Mouse (Mus musculus) urinary bladder, postnatal 4 days (tissue): ENCODE data around the gene Bsn.
A peak's percentile ranks its signal among the peaks of the same experiment; 100 is the strongest.
"Not testable (repeated sequence)": the region's sequence is repeated elsewhere in the genome, so short reads cannot be mapped to it uniquely, and the experiment has no call there.

ENCODE experiments used
- DNase-seq, 2 experiments: peaks; one replicate each; pipeline ENCODE4 v3.0.0; 2021 to 2022; ENCODE audit warnings: low spot score in 2 of 2

Bsn gene

DNA sequence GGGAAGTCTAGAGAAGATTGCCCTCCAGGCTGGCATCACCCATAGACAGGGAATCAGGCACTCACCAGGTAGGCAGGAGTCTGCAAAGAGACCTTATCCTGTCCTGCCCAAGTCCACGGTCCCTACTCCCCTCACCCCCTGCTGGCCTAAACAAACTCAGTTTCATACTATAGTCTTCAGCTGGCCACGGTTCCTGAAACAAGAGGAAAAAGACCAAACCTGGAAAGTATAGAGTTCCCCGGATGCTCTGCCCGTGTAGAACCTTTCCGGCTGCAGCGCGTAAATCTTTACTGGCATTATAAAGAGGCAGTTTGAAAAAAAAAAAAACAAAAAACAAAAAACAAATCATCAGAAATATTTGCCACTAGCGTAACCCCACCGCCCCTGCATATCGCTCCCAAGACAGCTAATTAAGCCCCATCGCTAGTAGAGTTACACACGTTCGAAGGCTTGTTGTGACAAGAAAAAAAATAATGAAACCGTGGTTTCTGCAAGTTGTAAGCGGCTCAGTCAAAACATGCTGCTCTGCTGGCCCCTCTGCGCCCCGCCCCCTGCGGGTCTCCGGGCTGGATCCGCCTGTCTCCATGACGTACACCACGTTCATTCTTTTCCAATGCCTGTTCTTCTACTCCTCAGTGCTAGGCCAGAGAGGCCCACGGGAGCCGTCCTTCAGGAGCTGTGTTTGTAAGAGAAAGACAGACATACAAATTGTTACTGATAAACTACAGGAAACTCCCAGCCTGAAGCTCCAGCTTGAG lies 6.9 kb upstream of the Bsn start:
- DNase-seq: peak in 1 of 2 experiments; percentile 34

DNA sequence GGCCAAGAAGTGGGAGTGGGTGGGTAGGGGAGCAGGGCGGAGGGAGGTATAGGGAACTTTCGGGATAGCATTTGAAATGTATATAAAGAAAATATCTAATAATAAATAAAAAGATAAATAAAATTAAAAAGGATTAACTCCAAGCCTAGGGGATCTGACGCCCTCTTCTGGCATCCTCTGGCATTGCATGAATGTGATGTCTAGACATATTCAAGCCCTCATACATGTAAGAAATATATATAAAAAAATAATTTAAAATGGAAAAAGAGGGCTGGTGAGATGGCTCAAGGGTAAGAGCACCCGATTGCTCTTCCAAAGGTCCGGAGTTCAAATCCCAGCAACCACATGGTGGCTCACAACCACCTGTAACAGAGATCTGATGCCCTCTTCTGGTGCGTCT lies 6.0 kb upstream of the Bsn start:
- DNase-seq: not testable (repeated sequence)

DNA sequence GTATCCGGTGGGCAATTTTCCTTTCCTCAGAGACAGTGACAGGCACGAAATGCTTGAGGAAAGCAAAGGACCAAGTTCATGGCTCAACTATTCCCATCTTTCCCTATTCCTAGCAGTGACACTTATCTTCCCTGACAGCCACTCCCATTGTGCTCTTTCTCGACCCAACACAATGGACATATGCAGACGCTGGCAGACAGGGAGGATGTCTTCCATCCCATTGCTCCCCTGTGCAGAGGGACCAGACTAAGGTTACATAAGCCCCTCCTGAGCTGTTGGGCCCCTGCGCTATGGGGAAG lies 747 bp downstream of the Bsn start:
- DNase-seq: no peak

DNA sequence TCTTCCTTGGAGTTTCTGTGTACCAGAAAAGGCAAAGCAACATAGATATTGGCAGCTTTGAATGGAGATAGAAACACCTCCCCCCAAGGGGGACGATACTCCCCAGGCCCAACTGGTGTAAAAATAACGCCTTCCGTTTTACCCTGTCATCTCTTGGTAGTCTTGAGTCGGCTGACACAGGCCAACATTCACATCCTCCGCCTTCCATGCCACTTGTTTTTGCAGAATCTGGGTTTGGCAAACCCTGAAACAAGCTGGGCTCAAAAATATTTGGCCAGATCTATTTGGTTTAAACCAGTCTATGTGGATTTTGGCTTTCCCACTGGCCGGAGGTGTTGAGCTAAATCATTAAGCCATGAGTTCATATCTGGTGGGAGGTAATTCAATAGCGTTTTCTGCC lies 1.2 kb downstream of the Bsn start:
- DNase-seq: no peak

- DNase-seq: no peak
Measured at GRCm38 (mm10) chr9:108188511-108188910, 1.7 kb downstream of the Bsn start.

DNA sequence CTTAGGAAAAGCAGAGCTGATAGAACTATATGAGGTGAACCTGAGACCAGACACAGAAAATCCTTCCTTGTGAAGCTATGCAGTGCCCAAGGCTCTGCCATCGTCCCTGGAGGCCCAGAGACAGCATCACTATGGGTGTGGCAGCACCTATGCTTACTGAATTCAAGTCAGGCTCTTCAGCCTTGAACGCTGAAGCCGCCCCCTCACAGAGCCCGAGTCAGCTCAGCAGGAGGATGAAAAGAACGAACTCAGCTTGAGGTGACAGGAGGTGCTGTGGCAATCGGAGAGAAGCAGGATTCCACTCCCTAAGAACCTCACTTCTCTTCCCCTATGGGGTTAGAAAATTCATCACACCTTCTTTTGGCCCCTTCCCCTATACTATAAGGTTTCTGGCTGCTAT lies 2.6 kb downstream of the Bsn start:
- no peak for DNase-seq

GRCm38 (mm10) chr9:108185786-108186185 lies 4.4 kb downstream of the Bsn start:
- no peak for DNase-seq

DNA sequence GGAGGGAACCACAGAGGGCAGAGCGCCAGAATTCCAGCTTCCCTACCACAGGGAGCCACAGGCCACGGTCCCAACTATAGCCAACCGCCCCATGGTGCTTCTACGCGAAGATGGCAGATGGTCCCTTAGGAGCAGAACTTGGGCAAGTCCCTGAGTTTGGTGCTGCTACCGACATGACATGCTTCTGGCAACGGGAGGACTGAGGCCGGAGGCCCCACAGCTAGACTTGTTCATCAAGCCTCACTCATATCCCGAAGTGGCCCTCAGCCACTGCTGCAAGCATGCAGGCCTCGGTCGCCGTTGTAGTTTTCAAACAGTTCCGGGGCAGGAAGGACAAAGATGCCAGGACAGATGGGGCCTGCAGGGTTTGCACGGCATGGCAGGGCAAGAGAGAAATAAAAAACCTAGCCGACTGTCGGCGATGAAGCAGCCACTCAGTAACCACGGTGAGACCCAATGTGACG lies 6.6 kb downstream of the Bsn start:
- no peak for DNase-seq

DNA sequence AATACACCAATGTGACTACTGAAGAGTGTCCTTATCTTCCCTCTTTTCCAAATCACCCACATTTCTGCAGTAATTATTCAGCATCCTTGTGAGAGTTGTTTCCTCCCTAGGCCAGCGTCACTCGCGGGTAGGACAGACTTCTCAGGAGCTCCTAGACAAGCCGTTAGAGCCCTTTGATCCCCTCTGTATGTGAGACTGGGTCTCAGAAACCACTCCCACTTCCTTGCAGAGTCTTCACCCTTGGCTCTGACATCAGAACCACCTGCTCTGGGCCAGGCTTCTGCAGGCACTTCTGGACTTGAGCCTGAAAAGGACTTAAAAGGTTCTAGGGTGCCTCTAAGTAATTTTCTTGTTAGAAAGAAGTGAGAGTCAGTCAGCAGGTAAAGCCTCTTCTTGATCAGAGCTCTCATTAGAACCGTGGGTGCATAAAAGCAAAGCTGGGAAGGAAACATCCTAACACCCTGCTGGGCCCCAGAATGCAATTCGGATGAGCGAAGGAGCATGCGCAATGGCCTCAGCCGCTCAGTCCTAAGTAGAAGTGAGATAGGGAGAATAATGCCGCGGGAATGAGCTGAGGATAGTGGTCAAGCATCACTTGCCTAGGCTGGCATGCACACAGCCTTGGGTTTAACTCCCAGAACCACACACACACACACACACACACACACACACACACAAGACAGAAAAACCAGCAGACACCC lies 7.2 kb downstream of the Bsn start:
- no peak for DNase-seq

GRCm38 (mm10) chr9:108178391-108178790 lies 11.8 kb downstream of the Bsn start:
- DNase-seq: no peak

DNA sequence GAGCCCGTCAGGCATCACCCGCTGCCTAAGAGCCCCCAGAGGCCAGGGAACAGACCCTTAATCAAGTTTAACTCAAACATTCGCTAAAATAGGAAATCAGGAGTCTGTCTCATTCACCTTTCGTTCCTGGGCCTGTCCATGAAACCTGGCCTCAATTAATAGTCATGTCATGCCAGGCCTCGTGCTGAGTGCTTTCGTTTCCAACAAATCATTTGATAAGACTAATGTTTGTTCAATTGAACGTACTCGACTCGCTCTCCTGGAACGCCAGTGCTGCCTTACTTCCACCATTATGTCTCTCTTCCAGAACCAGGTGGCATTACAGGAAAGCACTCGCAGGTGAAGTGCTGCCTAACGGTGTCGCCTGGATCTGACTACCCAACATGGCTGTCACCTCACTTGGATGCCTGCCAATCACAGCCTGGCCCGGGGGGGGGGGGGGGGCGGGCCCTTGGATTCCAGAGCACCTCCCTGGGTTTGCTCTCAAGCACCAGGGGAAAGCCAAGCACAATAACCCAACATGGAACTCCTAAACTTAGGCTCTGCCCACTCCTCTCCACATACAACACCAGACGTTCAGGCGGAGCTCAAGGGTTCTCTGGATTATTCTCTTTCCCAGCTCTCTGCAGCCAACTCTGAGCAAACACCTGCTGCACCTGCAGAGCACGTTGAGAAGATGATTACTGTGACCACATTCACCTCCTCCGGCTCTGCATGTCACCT lies 14.9 kb downstream of the Bsn start:
- no peak for DNase-seq

- DNase-seq: no peak
Measured at GRCm38 (mm10) chr9:108172777-108173350, 17.3 kb downstream of the Bsn start.

GRCm38 (mm10) chr9:108169751-108170150 lies 20.4 kb downstream of the Bsn start:
- DNase-seq: no peak

DNA sequence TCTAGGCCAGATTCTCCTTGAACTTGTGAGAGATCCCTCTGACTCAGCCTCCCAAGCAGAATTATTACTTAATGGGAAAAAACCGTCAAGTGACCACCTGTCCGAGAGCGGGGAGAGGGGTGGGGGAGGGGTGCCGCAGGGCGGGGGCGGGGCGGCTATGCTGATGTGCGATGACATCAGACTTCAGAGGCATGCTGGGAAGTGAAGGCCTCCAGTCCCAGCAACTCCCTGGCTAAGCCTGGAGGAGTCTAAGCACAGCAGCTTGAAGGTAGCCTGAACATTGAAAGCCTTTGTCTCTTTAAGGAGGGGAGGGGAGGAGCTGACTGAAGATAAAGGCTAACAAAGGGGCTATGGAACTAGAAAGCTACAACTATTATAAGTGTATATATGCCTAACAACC lies 25.0 kb downstream of the Bsn start:
- no peak for DNase-seq

GRCm38 (mm10) chr9:108163646-108164284 lies 26.4 kb downstream of the Bsn start:
- no peak for DNase-seq

GRCm38 (mm10) chr9:108157891-108158290 lies 32.3 kb downstream of the Bsn start:
- DNase-seq: no peak

- DNase-seq: no peak
Measured at GRCm38 (mm10) chr9:108157451-108157850, 32.7 kb downstream of the Bsn start.

DNA sequence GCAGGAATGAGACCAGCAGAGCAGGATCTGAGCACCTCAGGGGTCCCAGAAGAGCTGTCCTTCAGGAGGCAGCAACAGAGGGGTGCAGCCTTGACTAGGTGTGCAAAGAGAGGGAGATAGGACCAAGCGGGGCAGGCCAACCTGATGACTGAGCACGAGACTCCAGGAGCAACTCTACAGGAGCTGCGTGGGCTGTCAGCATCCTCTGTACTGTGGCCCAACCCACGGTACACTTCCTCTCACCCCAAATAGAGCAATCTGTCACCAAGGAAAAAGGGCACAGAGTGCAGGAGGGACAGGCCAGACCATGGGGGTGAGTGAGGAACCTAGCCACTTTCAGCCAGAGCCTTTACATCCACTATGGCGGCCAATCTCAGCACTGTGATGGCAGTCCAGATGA lies 33.4 kb downstream of the Bsn start:
- DNase-seq: no peak

DNA sequence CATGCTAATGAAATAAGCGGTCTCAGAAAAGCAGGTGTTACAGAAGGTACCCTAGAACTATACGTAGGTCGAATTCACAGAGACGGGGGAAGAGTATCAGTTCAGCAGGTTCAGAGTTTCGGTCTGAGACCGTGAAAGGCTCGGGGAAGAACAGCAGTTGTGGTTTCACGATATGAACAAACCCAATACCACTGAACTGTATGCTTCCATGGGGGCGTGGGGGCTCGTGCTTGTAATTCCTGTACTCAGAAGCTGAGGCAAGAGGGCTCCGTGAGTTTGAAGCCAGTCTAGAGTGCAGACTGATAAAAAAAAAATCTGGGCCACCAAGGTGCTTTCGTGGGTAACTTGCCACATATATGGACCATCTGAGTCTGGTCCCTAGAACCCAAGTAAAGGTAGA lies 35.4 kb downstream of the Bsn start:
- DNase-seq: no peak

GRCm38 (mm10) chr9:108153516-108154448 lies 36.4 kb downstream of the Bsn start:
- DNase-seq: no peak

GRCm38 (mm10) chr9:108150486-108150885 lies 39.7 kb downstream of the Bsn start:
- DNase-seq: no peak
